Mouse (Mus musculus) kidney, postnatal 14 days (tissue): Measurements from ENCODE around the gene Igtp.
"Not testable (repeated sequence)": the region's sequence is repeated elsewhere in the genome, so short reads cannot be mapped to it uniquely, and the experiment has no call there.

Experiments used
- DNase-seq: peaks from one replicate; pipeline ENCODE4 v3.0.0; 2022; ENCODE audit warnings: mixed read lengths

The Igtp gene

DNA sequence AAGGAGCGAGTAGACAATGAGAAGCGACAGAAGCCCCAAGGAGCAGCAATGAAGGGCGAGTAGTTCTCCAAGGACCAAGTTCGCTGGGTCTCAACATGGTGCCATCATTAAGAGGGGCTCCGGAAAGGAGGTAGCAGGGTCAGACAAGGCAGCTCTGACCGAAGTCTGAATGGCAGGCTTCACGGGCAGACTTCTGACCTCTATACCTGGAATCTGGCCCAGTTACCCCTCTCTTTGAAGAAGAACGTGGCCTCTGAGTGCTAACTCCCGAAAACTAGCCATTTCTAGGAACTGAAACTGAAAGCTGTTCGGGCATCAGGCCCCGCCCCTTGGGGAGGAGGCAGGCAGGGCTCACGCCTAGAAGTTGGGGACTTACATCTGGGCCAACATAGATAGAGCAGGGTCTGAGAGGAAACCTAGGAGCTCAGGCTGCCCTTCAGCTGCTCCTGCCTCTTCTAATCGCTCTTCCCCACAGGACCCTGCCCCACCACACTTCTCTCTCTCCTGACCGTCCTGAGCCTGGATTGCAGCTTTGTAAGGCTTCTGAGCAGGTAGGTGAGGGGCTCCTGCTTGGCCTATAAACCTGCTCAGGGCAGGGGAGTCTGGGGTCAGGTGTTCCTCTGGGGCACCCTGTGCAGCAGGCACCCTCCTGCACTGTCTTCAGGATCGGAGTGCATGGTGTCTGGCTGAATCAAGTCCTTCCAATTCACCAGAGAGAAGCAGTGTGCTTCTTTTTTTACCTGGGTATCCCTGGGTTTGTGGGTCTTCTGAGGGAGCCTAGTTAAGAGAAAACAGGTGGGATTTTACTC lies at the start of gene Igtp, which contains the start of gene Irgm2:
Igtp (plus strand) TSS at position 328 of the 809 bp plus-strand sequence.
Irgm2 (plus strand) TSS at position 390 of the 809 bp plus-strand sequence.
- peak; percentile 88 for DNase-seq

DNA sequence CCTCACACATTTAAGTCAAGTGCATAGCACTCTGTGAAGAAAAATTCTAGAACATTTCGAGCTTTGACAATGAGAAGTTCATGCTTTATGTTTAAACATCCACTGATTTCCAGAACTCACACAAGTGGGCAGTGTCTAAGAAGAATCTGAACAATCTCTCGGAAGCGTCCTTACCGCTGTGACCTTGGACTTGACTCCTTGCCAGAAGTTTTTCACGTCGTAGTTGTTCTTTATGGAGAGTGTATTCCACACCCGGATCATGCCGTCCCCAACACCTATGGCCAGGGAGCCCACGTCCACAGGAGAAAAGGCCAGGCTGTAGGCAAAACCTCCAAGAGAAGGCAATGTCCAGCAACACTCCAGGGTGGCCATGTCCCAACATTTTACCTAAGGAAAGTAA lies 43.9 kb upstream of the Igtp start:
- no peak for DNase-seq

DNA sequence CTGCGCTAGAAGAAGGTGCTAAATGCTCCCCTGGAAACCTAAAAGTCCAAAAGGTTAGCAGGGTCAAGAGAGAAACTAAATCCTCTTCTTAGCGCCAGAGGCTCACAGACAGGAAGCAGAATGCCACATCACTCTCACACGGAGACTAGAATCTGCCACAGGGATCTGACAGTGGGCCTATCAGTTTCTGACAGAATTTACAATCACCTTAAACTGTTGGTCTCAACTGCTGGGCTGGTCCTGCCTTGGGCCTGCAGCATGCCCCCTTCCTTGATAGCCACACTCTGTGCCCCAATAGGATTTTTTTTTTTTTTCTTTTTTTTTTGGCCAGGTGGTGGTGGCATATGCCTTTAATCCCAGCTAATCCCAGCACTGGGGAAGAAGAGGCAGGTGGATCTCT lies 42.5 kb upstream of the Igtp start:
- DNase-seq: no peak

DNA sequence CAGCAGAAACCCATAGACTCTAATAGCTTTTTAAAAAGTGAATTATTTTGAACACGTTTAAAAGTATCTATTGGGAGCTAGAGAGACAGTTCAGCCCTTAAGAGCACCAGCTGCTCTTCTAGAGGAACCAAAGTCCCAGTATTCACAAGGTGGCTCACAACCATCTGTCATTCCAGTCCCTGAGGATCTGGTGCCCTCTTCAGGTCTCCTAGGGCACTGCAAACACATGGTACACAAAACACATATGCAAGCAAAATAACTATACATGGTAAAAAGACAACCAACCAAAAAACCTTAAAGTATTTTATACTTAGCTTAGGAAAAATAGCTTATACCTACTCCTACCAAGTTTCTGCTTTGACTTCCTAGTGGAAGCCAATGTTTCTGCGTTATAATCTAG lies 34.3 kb upstream of the Igtp start:
- DNase-seq: no peak

DNA sequence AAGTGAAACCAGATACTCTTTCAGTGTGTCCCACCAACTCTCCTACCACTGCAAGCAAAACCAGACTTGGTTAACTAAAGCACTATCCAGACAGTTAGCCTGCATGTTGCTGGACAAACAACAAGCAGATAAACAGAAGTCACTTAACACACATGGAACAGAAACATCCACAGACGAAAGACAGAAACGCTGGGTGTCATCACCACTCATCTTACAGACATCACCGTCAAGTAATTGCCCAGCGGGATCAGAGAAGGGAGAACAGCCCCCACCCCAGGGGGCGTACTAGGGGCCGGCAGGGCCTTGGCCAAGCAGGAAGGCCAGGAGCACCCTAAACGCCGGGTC lies 31.6 kb upstream of the Igtp start:
- DNase-seq: no peak

DNA sequence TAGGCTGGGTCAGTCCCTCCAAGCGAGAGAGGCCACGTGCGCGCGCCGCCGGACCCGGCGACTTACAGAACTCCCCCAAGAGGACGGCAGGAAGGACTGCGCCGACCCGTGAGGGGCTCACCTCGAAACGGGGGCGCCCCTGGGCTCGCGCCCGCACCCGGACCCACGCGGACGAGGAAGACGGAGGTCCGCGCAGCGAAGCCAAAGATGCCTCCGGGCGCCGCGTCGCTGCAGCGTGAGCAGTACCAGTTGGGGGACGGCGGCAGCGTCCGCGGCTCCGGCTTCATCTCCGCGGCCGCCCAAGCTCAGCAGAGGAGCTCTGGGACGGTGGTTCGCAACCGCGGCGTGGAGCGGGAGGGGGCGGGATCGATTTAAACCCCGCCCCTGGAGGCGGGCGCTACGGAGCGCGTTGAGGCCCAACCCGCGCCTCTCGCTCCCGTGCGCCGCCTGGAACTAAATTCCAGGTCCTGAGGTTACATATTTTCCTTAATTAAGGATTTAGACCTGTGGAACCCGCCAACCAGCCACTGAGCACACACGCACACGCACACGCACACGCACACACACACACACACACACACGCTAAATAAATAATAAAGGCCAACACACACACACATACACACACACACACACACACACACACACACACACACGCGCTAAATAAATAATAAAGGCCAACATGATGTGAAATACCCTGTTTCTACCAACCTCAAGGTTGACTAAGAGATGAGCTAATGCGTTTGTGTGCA lies 31.0 kb upstream of the Igtp start, which contains the start of gene Gemin5:
Gemin5 (minus strand) TSS at position 373 of the 749 bp plus-strand sequence.
- DNase-seq: peak; percentile 91

DNA sequence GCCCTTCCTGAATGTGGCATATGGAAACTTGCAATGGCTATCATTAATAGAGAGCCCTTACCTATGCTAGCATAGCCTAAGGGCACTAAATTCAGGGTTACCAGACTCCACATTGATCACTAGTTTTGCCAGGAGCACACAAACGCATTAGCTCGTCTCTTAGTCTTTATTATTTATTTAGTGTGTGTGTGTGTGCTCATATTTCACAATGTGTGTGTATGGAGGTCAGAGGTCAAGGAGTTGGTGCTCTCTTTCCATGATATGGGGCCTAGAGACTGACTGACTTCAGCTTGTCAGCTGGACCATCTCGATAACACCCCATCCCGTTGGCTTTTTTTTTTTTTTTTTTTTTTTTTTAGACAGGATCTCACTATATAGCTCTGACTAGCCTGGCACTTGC lies 29.7 kb upstream of the Igtp start:
- DNase-seq: no peak

DNA sequence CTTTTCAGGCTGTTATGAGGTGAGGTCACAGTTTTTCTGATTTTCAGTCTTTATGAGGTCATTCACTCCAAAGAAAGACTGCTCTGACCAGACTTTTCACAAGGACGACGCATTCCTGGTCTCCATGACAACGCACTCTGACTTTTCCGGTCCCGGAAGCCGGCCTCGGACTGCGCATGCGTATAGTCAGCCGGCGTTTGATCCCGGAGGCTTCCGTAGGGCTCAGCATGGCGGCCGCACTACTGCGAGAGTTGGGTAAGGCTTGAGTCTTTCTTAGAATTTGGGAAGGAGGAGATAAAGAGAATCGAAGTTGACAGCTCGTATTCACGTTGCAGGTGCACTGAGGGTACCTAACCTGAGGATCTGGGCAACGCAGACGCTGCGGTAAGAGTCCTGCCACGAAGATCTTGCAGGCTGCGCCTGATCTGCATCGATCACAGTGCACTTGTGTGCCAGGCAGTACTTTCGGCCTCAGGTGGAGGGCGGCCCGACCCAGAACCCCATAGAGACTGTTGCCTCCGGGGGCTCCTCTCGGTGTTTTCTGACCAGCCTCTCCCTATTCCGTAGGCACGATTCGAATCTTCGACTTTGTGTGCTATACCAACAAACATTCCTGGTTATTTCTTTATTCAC lies 27.8 kb upstream of the Igtp start, which contains the start of gene Mrpl22:
Mrpl22 (plus strand) TSS at position 203 of the 633 bp plus-strand sequence.
- peak; percentile 98 for DNase-seq

DNA sequence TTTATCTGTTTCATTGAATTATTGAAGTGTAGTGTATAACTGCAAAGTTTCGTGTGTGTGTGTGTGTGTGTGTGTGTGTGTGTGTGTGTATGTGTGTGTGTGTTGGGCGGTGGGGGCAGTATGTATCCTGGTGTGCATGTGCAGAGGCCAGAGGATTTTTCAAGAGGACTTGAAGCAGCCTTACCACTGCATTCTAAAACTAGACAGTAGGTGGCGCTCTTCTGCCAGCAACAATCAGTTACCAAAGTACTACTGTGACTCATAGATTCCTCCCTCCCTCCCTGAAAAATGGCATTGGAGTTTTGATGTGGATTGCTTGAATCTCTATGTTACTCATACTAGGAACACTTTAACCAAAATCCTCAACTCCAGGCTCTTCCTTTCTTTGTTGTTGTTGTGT lies 19.8 kb upstream of the Igtp start:
- DNase-seq: peak; percentile 90

DNA sequence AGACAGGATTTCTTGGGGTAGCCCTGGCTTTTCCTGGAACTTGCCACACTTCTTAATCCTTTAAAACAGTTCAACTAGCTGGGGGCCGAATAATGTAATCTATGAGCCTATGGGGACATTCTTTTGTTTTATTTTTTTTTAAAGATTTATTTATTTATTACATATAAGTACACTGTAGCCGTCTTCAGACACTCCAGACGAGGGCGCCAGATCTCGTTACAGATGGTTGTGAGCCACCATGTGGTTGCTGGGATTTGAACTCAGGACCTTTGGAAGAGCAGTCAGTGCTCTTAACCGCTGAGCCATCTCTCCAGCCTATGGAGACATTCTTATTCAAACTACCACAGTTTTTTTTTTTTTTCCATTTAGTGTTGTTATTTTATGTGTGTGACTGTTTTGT lies 19.4 kb upstream of the Igtp start:
- not testable (repeated sequence) for DNase-seq

DNA sequence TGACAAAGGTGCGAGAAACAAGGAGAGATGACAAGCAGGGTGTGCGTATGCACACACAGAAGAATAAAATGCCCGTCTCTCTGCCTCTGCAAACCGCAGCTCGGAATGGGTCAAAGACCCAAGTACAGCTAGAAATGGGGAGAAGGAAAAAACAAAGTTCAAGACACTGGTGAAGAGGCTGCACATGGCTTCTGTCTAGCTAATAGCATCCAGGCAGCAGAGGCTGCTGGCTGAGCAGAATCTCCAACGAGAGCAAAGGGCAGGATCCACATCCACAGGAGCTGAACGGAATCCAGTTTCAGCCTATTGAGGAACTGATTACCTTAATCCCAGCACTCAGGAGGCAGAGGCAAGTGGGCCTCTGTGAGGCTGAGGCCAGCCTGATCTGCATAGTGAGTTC lies 18.6 kb upstream of the Igtp start:
- peak; percentile 54 for DNase-seq

DNA sequence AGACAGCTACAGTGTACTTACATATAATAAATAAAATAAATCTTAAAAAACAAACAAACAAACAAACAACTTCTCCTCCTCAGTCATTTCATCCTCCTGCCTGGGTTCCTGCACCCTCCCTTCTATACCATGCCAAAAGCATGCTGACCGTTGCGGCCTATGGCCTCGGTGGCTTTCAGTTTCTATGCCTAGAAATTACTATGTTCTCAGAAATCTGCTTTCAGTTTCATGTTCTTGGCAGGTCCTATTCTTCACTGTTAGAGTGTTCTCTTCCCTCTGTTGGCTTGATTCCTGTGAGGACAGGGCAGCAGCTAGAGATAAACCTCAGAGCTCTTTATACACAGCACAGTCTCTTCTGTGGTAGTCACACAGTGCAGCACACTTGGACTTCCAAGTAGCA lies 15.8 kb upstream of the Igtp start:
- no peak for DNase-seq

DNA sequence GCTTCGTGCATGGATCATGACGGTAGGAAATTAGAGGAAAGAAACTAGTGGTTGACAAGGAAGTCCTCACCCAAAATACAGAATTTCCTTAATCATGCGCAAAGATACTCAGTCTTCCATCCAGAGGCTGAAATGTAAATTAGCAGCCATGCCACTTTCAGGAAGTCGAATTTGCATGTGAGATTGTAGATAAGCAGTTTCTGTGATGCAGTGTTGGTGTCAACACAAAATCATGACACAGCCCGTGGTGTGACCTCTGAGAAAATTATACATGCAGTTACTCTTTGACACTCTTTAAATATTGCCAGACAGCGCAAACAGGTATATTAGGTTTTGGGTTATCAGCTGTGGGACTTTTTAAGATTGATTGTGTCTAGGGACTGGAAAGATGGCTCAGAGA lies 9.7 kb upstream of the Igtp start:
- no peak for DNase-seq

DNA sequence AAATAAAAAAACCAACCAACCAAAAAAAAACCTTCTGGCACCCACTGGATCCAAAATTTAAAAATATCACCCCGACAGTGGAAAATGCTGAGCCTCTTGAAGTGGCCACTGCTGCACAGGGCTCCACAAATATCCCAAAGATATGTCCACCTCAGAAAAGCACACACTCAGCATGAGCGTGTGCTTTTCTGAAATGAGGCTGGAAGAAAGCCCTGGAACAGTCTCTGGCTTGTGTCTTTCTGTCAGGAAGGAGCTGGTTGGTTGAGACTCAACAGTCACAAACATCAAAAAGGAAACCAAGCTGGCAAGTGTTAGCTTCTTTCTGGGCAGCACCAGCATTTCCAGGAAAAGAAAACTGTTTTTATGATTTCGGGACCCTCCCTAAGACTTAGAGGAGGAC lies 6.0 kb upstream of the Igtp start:
- no peak for DNase-seq

DNA sequence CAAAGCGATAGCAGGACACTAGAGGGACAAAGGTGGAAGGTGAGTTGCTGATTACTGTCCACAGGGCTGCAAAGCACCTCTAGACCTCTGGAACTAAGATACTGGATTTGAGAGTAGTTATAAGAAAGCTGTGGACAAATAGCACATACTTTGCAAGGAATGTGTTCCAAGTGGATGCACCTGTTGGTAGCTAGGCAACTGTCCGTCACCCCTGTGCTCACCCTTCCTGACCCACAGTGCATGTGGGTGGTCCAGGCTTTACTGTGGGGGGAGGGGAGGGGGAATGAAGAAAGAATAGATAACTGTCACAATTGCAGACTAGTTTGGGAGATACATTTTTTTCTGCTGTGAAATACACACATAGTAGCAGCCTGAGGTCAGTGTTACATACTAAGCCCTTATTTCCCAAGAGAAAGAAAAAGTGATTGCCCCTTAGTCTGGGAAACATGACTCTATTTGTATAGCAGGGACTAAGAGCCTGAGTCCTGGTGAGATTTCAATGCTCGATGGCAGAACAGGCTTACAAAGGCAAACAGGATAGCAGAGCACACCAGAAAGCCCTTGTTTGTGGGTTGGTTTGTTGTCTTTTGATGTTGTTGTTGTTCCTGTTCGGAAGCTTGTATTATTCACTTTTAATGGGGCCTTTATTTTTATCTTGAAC lies 5.4 kb upstream of the Igtp start:
- peak; percentile 30 for DNase-seq

DNA sequence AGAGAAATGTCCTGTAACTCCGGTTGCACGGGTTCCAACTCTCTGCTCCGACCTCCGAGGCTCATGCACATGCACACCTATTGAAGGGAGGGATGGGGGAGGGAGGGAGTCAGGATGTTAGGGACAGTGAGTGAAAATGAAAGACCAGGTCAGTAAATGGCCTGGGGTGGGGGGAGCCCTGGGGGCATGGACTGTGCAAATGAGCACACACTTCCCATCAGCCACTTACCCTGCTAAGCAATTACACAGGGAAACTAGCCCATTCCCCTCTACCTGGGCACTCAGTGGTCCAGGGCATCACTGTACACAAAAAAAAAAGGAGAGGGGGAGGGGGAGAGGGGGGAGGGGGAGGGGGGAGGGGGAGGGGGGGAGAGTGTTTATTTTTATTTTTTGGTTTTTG lies 693 bp upstream of the Igtp start:
- no peak for DNase-seq

DNA sequence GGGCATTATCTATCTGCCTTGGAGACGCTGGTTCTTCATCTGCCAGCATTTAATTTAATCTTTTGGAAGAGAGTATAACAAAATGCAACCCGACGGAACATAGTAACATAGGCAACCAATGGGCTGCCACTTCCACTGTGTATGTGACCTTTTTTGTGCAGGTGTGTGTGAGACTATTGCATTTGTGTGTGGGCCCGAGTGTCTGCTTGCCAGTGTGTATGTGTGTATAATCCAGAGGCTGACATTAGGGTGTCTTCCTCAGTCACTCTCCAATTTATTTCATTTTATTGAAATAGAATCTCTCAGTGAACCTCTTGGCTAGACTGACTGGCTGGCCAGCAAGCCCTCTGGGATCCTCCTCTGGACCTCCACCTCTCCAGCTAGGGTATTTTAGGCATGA lies 870 bp downstream of the Igtp start:
- no peak for DNase-seq

DNA sequence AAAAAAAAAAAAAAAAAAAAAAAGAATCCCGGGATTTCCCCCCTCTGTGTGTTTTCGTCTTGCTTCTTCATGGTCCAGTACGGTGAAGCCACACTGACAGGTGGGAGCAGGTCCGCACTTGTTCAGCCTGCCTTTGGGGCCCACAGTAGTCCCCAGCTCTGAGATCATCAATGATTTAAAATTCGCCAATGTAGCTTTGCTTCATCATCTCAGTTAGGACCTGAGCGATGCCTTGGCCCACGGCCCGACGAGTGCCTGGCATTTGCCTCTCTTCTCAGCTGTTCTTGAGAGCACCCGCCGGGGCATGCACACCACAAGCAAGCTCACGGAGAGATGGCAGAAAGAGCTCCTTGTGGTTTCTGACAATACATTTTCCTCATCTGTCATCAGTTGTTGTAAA lies 1.7 kb downstream of the Igtp start:
- DNase-seq: no peak

DNA sequence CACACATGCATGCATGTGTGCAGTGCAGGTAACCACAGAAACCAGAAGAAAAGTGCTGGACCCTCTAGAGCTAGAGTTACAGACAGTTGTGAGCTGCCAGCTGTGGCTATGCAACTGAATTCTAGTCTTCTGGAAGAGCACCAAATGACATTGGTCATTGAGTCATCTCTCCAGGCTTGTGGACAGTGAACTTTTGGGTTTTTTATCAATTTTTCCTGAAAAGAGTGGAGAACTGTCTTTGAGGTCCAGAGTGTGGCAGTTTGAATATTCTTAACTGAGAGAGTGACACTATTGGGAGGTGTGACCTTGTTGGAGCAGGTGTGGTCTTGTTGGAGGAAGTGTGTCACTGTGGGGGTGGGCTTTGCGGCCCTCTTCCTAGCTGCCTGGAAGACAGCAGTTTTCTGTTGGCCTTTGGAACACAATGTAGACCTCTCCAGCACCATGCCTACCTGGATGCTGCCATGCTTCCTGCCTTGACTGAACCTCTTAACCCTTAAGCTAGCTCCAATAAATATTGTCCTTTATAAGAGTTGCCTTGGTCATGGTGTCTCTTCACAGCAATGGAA lies 11.0 kb downstream of the Igtp start:
- no peak for DNase-seq

DNA sequence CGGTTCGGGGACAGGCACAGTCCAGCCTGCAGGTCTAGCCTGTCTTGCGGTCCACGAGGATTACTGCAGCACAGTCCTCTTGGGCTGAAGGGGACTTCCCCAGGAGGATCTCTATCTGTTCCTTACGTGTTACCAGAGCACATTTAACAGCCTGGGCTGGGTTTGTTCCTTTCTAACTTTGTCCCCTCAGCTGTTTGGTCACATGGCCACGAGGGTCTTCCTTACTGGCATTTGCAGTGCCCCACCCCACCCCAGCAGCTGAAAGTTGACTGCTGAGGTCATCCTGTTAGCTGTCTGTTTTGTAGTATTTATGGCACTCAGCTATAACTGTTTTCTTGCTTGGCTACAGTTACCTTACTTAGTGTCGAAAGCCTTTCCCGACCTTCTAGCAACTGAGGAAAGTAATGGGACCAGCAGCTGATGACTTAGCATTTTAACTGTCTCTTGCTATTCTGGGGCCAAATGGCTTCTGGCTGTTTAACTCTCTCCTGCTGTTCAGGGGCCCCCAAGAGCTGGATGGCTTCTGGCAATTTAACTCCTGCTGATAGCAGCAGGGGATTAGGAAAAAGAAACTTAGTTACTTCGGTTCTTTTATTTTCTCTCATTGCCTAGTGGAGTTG lies 11.8 kb downstream of the Igtp start:
- DNase-seq: no peak

DNA sequence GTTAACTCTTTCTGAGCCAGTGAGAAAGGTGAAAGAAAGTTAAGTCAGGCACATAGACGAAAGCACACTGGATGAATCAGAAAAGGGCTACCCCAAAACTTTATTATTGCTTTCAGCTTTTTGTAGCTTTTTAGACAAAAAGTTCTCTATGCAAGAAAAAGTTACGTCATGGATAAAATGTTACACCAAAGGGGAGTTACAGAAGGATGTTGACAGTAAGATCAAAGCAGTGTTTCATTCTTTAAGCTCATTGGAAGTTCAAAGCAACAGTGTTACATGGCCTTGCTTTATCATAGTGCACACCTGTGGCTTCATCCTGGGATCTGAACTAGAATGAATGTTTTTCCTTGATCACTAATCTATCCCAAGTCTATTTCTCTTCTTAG lies 12.3 kb downstream of the Igtp start:
- no peak for DNase-seq

DNA sequence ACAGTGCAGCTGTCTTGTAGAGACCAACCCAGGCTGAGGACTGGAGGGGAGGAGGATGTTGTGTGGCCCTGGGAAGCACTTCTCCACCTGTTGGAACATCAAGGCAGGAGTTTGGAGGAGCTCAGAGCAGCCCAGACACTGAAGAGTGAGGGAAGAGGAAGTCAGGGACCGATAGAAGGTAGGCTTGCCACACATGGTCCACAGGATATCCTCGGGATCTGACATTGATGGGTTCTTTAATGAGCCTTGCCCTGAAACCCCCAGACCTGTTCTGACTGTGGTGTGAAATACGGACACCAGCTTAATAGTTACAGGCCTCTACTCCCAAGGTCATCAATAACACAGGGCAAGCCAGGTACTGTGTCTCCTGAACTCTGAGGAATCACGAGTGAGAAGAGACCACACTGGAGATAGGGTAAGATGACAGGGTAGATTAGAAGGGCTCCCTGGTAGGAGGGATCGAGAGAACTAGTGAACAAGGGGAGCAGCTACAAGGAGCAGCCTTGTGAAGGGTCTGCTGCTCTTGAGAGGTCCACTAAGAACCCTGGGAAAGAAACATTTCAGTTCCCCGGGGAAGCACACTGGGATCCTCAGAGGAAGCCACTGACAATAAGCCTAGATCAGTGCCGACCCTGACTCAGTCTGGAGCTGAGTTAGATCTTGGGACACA lies 14.5 kb downstream of the Igtp start:
- no peak for DNase-seq
